Mouse (Mus musculus) mouse embryonic stem cell (cell line): ENCODE data around the gene Comp.

Source experiments
- in situ Hi-C, 2 experiments: fragments of 300-500 bp; cut with MboI; formaldehyde crosslinking; loops; 1 replicate in 1 of 2; 3 replicates in 1 of 2; pipeline ENCODE4 v1.14.3; 2019 to 2020; ENCODE audit warnings: low sequenced_read_pairs in 2 of 2, low pct_unique_long_range_greater_than_20kb in 1 of 2, mixed read lengths in 1 of 2; ENCODE audit not compliant: unreplicated experiment in 1 of 2

The Comp gene

GRCm38 (mm10) chr8:70351035-70351999 is 22.0 kb upstream of the Comp start:
- in situ Hi-C loops, result no loop called here

- in situ Hi-C loops, result no loop called here
These were observed 21.4 kb upstream of the Comp start for GRCm38 (mm10) chr8:70352000-70352384.

- in situ Hi-C loops, result no loop called here
These were observed 20.7 kb upstream of the Comp start for GRCm38 (mm10) chr8:70352657-70353151.

- in situ Hi-C loops, result no loop called here
These were observed 20.1 kb upstream of the Comp start, which contains the start of gene Upf1 for GRCm38 (mm10) chr8:70353194-70353817. TSS of gene Upf1 (minus strand) at chr8:70353278.

GRCm38 (mm10) chr8:70354004-70354403 is 19.4 kb upstream of the Comp start:
- in situ Hi-C loops, result no loop called here

- in situ Hi-C loops, result no loop called here
These were observed 17.2 kb upstream of the Comp start for GRCm38 (mm10) chr8:70356111-70356510.

GRCm38 (mm10) chr8:70359411-70359810 is 13.9 kb upstream of the Comp start:
- in situ Hi-C loops, result no loop called here

- in situ Hi-C loops, result no loop called here
These were observed 12.6 kb upstream of the Comp start for GRCm38 (mm10) chr8:70360769-70361168.

- in situ Hi-C loops, result no loop called here
These were observed 11.8 kb upstream of the Comp start for GRCm38 (mm10) chr8:70361484-70362032.

- in situ Hi-C loops, result no loop called here
These were observed 9.3 kb upstream of the Comp start for GRCm38 (mm10) chr8:70364066-70364465.

GRCm38 (mm10) chr8:70366588-70366987 is 6.8 kb upstream of the Comp start:
- in situ Hi-C loops, result no loop called here

- in situ Hi-C loops, result no loop called here
These were observed 2.9 kb upstream of the Comp start for GRCm38 (mm10) chr8:70370476-70370875.

GRCm38 (mm10) chr8:70371951-70372350 is 1.4 kb upstream of the Comp start:
- in situ Hi-C loops, result no loop called here

- in situ Hi-C loops, result no loop called here
These were observed 1.1 kb downstream of the Comp start for GRCm38 (mm10) chr8:70374318-70374927.

- in situ Hi-C loops, result no loop called here
These were observed 2.0 kb downstream of the Comp start for GRCm38 (mm10) chr8:70375212-70375859.

- in situ Hi-C loops, result no loop called here
These were observed 3.0 kb downstream of the Comp start for GRCm38 (mm10) chr8:70376275-70376741.

- in situ Hi-C loops, result no loop called here
These were observed 3.7 kb downstream of the Comp start for GRCm38 (mm10) chr8:70377049-70377448.

- in situ Hi-C loops, result no loop called here
These were observed 6.7 kb downstream of the Comp start for GRCm38 (mm10) chr8:70380069-70380468.
